Mouse (Mus musculus): ENCODE results near the gene Ubtf. TPM values are rescaled to one million over a fixed set of nuclear protein-coding genes. Genes with fewer than 3 reads are reported as not detected.

Ubtf gene
- polyA plus RNA-seq, 1 experiment from 2014 or later, result 93.8 TPM

- TF ChIP-seq CTCF (IDR thresholded peaks at IDR 0.05; ENCODE audit: low read depth), result peak; percentile 99
- no peaks in the 10 kb centered on the region for H3K27me3 ChIP-seq (ENCODE audit: insufficient read depth, low read length)
- H3K36me3 ChIP-seq (ENCODE audit: insufficient read depth), result peaks cover 75% of the 10 kb centered on the region
- ATAC-seq (ENCODE audit: insufficient read depth) (peak; percentile 94), DNase-seq (peak; percentile 99)
- peak overlapping the region; percentile 62 for H3K4me2 ChIP-seq
- no peaks in the 10 kb centered on the region for H3K9me3 ChIP-seq (ENCODE audit: low read depth, low read length)
- peak overlapping the region; percentile 37 for H3K4me3 ChIP-seq (ENCODE audit: low read depth, low read length)
- 0 out of 2 replicates have a peak, but pooled peaks cover 5% of the 10 kb centered on the region for H3K4me1 ChIP-seq (ENCODE audit: insufficient read depth)
- H3K9ac ChIP-seq, result peak overlapping the region; percentile 27
- peak overlapping the region; percentile 72 for H3K27ac ChIP-seq (ENCODE audit: low read depth)
- WGBS, result under 1% methylated on average over 27 of the region's 27 CpGs
These were observed 10.6 kb downstream of the Ubtf start for GRCm38 (mm10) chr11:102308979-102309378.

GRCm38 (mm10) chr11:102308104-102308503, 11.4 kb downstream of the Ubtf start:
- H3K4me1 ChIP-seq (ENCODE audit: insufficient read depth), result 0 out of 2 replicates have a peak, but pooled peaks cover 5% of the 10 kb centered on the region
- no peak for DNase-seq
- no peak for TF ChIP-seq CTCF (IDR thresholded peaks at IDR 0.05; ENCODE audit: low read depth)
- H3K4me3 ChIP-seq (ENCODE audit: low read depth, low read length), result no peak overlapping the region
- H3K9me3 ChIP-seq (ENCODE audit: low read depth, low read length), result no peaks in the 10 kb centered on the region
- WGBS, result 83% methylated on average over 9 of the region's 9 CpGs
- no peak overlapping the region for H3K27ac ChIP-seq (ENCODE audit: low read depth)
- peaks cover 66% of the 10 kb centered on the region for H3K36me3 ChIP-seq (ENCODE audit: insufficient read depth)
- H3K9ac ChIP-seq, result no peak overlapping the region
- no peaks in the 10 kb centered on the region for H3K27me3 ChIP-seq (ENCODE audit: insufficient read depth, low read length)
- no peak overlapping the region for H3K4me2 ChIP-seq
- no peak for ATAC-seq (ENCODE audit: insufficient read depth)

DNA sequence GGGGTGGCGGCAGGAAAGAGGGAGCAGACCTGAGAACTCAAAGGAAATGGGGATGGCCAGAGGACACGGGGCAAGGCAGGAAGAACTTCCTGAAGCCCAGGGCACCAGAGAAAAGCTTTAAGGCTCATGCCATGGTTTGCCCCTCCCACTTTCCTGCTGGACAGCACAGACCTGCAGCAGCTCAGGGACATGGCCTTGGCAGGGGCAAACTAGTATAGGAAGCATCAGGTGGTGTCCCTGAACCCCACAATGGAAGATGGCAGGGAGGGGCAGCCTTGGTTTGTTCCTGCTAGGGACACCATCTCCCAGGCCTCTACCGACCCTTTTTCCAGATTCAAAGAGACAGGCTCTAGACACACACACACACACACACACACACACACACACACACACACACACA, 14.2 kb downstream of the Ubtf start:
- 60% methylated on average over 3 of the region's 3 CpGs for WGBS
- peaks cover 40% of the 10 kb centered on the region for H3K36me3 ChIP-seq (ENCODE audit: insufficient read depth)
- no peak overlapping the region for H3K4me3 ChIP-seq (ENCODE audit: low read depth, low read length)
- no peak for TF ChIP-seq CTCF (IDR thresholded peaks at IDR 0.05; ENCODE audit: low read depth)
- no peaks in the 10 kb centered on the region for H3K27me3 ChIP-seq (ENCODE audit: insufficient read depth, low read length)
- 0 out of 2 replicates have a peak, but pooled peaks cover 5% of the 10 kb centered on the region for H3K4me1 ChIP-seq (ENCODE audit: insufficient read depth)
- no peak overlapping the region for H3K4me2 ChIP-seq
- no peak overlapping the region for H3K9ac ChIP-seq
- no peak overlapping the region for H3K27ac ChIP-seq (ENCODE audit: low read depth)
- no peak for DNase-seq
- no peaks in the 10 kb centered on the region for H3K9me3 ChIP-seq (ENCODE audit: low read depth, low read length)
- no peak for ATAC-seq (ENCODE audit: insufficient read depth)

- Histone ChIP-seq H3K4me1 (ENCODE audit: insufficient read depth) (no peaks in the 10 kb centered on the region), H3K4me3 (ENCODE audit: low read depth, low read length) (no peak overlapping the region), H3K36me3 (ENCODE audit: insufficient read depth) (peaks cover 30% of the 10 kb centered on the region), H3K9ac (no peak overlapping the region), H3K4me2 (no peak overlapping the region), H3K27ac (ENCODE audit: low read depth) (no peak overlapping the region), H3K9me3 (ENCODE audit: low read depth, low read length) (no peaks in the 10 kb centered on the region), H3K27me3 (ENCODE audit: insufficient read depth, low read length) (no peaks in the 10 kb centered on the region)
- no peak for DNase-seq
- no peak for TF ChIP-seq CTCF (IDR thresholded peaks at IDR 0.05; ENCODE audit: low read depth)
- no peak for ATAC-seq (ENCODE audit: insufficient read depth)
- WGBS, result 36% methylated on average over 2 of the region's 2 CpGs
These were observed 15.4 kb downstream of the Ubtf start for GRCm38 (mm10) chr11:102304141-102304540.

GRCm38 (mm10) chr11:102299839-102300238, 19.7 kb downstream of the Ubtf start:
- H3K4me3 ChIP-seq (ENCODE audit: low read depth, low read length), result no peak overlapping the region

GRCm38 (mm10) chr11:102297577-102298556, 21.7 kb downstream of the Ubtf start:
- H3K9me3 ChIP-seq (ENCODE audit: low read depth, low read length), result no peaks in the 10 kb centered on the region
- H3K27ac ChIP-seq (ENCODE audit: low read depth), result peak overlapping the region; percentile 99
- no peak for DNase-seq
- 22% methylated on average over 27 of the region's 27 CpGs for WGBS
- TF ChIP-seq CTCF (IDR thresholded peaks at IDR 0.05; ENCODE audit: low read depth), result no peak
- peaks cover 7% of the 10 kb centered on the region for H3K4me1 ChIP-seq (ENCODE audit: insufficient read depth)
- ATAC-seq (ENCODE audit: insufficient read depth), result peak; percentile 41; the same call in 1 of the 2 replicates
- H3K4me3 ChIP-seq (ENCODE audit: low read depth, low read length), result peak overlapping the region; percentile 90
- no peaks in the 10 kb centered on the region for H3K27me3 ChIP-seq (ENCODE audit: insufficient read depth, low read length)
- peak overlapping the region; percentile 92 for H3K4me2 ChIP-seq
- peaks cover 18% of the 10 kb centered on the region for H3K36me3 ChIP-seq (ENCODE audit: insufficient read depth)
- H3K9ac ChIP-seq, result peak overlapping the region; percentile 64

More at GRCm38 (mm10) chr11:102299839-102300238, 19.7 kb downstream of the Ubtf start:
- no peak overlapping the region for H3K27ac ChIP-seq (ENCODE audit: low read depth)
- no peaks in the 10 kb centered on the region for H3K36me3 ChIP-seq (ENCODE audit: insufficient read depth)
- TF ChIP-seq CTCF (IDR thresholded peaks at IDR 0.05; ENCODE audit: low read depth), result peak; percentile 73
- peak; percentile 84 for DNase-seq
- ATAC-seq (ENCODE audit: insufficient read depth), result no peak
- H3K4me2 ChIP-seq, result no peak overlapping the region
- H3K9me3 ChIP-seq (ENCODE audit: low read depth, low read length), result no peaks in the 10 kb centered on the region
- no peak overlapping the region for H3K9ac ChIP-seq
- H3K4me1 ChIP-seq (ENCODE audit: insufficient read depth), result peaks cover 3% of the 10 kb centered on the region
- 7% methylated on average over 1 of the region's 1 CpGs for WGBS
- no peaks in the 10 kb centered on the region for H3K27me3 ChIP-seq (ENCODE audit: insufficient read depth, low read length)
